Mouse (Mus musculus): Measurements from ENCODE around the gene Ppil2. TPM values are rescaled to one million over a fixed set of nuclear protein-coding genes. Genes with fewer than 3 reads are reported as not detected.

Gene Ppil2
- polyA plus RNA-seq, 1 experiment from 2014 or later, result 149 TPM

DNA sequence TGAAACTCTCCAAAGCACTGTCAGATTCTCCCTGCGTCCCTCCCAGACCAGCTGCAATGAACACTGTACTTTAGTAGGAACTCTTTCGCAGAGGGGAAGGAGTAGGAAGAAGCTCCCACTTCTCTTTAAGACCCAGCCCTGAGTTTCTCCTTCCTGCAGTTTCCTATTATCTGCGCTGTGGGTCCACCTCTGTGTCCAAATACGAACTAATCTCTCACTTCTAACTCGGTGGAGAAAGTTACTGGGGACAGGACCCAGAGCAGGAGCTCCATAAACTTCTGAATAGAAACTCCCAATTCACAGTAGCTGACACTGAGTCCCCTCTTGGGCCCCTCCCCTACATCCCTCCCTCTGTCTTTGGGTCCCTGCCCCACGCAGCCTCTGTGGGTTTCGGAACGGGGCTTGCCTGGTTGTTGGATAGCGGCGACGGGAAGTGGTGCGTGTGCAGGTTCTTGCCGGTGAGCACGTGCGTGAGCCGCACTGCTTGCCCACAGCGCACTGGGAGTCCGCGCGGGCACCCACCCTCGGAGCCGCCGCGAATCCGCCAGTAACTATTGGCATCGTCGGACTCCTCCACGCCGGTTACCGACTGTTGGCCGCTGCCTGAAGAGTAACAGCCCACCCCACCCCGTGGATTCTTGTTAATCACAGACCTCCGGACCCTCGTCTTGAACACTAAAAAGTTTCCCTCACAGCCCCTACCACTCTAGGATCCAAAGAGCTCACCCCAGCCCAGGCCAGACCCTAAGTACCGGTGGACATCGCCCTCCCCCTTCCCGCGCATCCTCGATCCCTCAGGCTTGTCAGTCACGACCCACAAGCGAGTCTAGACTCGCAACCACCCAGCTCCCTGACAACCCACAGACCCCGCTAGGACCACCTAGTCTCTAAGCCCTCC lies 20.4 kb upstream of the Ppil2 start:
- DNase-seq (ENCODE audit: low spot score), result no peak
- Histone ChIP-seq H3K27ac (replicated peaks) (peak overlapping the region; percentile 92), H3K27me3 (ENCODE audit: low read depth, poor library complexity, severe bottlenecking) (no peaks in the 10 kb centered on the region), H3K9me3 (replicated peaks) (no peaks in the 10 kb centered on the region), H3K36me3 (peaks cover 13% of the 10 kb centered on the region; the same call in 1 of the 2 replicates), H3K4me3 (peak overlapping the region; percentile 83), H3K4me1 (peaks cover 26% of the 10 kb centered on the region)
- 4% methylated on average over 43 of the region's 43 CpGs for WGBS

GRCm38 (mm10) chr16:17127292-17127691 lies 16.2 kb upstream of the Ppil2 start:
- Histone ChIP-seq H3K4me1 (peaks cover 46% of the 10 kb centered on the region), H3K9me3 (replicated peaks) (no peaks in the 10 kb centered on the region), H3K4me3 (no peak overlapping the region), H3K27me3 (ENCODE audit: low read depth, poor library complexity, severe bottlenecking) (no peaks in the 10 kb centered on the region), H3K27ac (replicated peaks) (no peak overlapping the region), H3K36me3 (peaks cover 25% of the 10 kb centered on the region)
- WGBS, result 89% methylated on average over 1 of the region's 1 CpGs
- peak; percentile 34 for DNase-seq (ENCODE audit: low spot score)

- H3K27ac ChIP-seq (replicated peaks), result peak within 1 kb of the TSS; percentile 93
- no peaks in the 10 kb centered on the region for H3K27me3 ChIP-seq (ENCODE audit: low read depth, poor library complexity, severe bottlenecking)
- peaks cover 43% of the 10 kb centered on the region for H3K4me1 ChIP-seq
- DNase-seq (ENCODE audit: low spot score), result peak; percentile 90
- WGBS, result under 1% methylated on average over 25 of the region's 25 CpGs
- H3K36me3 ChIP-seq, result peaks cover 41% of the 10 kb centered on the region
- peak within 1 kb of the TSS; percentile 72 for H3K4me3 ChIP-seq
- no peaks in the 10 kb centered on the region for H3K9me3 ChIP-seq (replicated peaks)
Measured at GRCm38 (mm10) chr16:17124871-17125520, 13.9 kb upstream of the Ppil2 start, which contains the start of gene 2610318N02Rik. Gene 2610318N02Rik, minus strand, starts transcription at chr16:17125167.

GRCm38 (mm10) chr16:17124119-17124870 lies 13.2 kb upstream of the Ppil2 start:
- peaks cover 43% of the 10 kb centered on the region for H3K4me1 ChIP-seq
- no peaks in the 10 kb centered on the region for H3K27me3 ChIP-seq (ENCODE audit: low read depth, poor library complexity, severe bottlenecking)
- H3K36me3 ChIP-seq, result peaks cover 42% of the 10 kb centered on the region
- peak overlapping the region; percentile 93 for H3K27ac ChIP-seq (replicated peaks)
- H3K9me3 ChIP-seq (replicated peaks), result no peaks in the 10 kb centered on the region
- under 1% methylated on average over 22 of the region's 22 CpGs for WGBS
- H3K4me3 ChIP-seq, result peak overlapping the region; percentile 72
- peak; percentile 88 for DNase-seq (ENCODE audit: low spot score)

DNA sequence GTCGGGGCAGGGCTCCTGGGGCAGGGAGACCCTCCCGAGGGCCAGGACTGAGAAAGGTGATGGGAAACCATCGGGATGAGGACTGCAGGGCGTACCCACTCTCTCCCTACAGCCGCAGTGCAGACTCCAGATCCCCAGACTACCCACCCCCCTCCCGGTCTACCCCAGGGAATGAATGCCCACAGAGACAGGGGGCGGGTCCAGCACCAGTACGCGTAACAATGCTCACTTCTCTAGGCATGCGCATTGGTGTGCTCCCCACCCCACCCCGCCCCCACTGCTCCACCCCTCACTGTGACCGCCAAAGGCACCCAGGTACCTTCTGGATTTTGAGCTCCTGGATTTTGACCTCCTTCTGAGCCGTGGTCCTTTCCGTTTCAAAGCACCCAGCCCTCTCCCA lies 10.5 kb upstream of the Ppil2 start:
- peaks cover 69% of the 10 kb centered on the region for H3K36me3 ChIP-seq
- 0 out of 2 replicates have a peak overlapping the region, but pooled peaks have one; percentile 33 for H3K27ac ChIP-seq (replicated peaks)
- H3K27me3 ChIP-seq (ENCODE audit: low read depth, poor library complexity, severe bottlenecking), result no peaks in the 10 kb centered on the region
- H3K4me3 ChIP-seq, result peak overlapping the region; percentile 35
- peak; percentile 18 for DNase-seq (ENCODE audit: low spot score)
- H3K9me3 ChIP-seq (replicated peaks), result no peaks in the 10 kb centered on the region
- H3K4me1 ChIP-seq, result peaks cover 43% of the 10 kb centered on the region
- 45% methylated on average over 14 of the region's 14 CpGs for WGBS

GRCm38 (mm10) chr16:17117309-17117799 lies 6.3 kb upstream of the Ppil2 start:
- no peak for DNase-seq (ENCODE audit: low spot score)
- 93% methylated on average over 5 of the region's 5 CpGs for WGBS
- no peaks in the 10 kb centered on the region for H3K9me3 ChIP-seq (replicated peaks)
- peaks cover 99% of the 10 kb centered on the region for H3K36me3 ChIP-seq
- H3K4me3 ChIP-seq, result no peak overlapping the region
- H3K27me3 ChIP-seq (ENCODE audit: low read depth, poor library complexity, severe bottlenecking), result no peaks in the 10 kb centered on the region
- no peak overlapping the region for H3K27ac ChIP-seq (replicated peaks)
- peaks cover 15% of the 10 kb centered on the region for H3K4me1 ChIP-seq

- peaks cover 93% of the 10 kb centered on the region for H3K36me3 ChIP-seq
- WGBS, result 93% methylated on average over 4 of the region's 4 CpGs
- H3K4me1 ChIP-seq, result peaks cover 2% of the 10 kb centered on the region
- no peaks in the 10 kb centered on the region for H3K27me3 ChIP-seq (ENCODE audit: low read depth, poor library complexity, severe bottlenecking)
- H3K9me3 ChIP-seq (replicated peaks), result no peaks in the 10 kb centered on the region
- no peak overlapping the region for H3K27ac ChIP-seq (replicated peaks)
- DNase-seq (ENCODE audit: low spot score), result no peak
- H3K4me3 ChIP-seq, result no peak overlapping the region
Measured at GRCm38 (mm10) chr16:17104600-17104999, 6.5 kb downstream of the Ppil2 start.

DNA sequence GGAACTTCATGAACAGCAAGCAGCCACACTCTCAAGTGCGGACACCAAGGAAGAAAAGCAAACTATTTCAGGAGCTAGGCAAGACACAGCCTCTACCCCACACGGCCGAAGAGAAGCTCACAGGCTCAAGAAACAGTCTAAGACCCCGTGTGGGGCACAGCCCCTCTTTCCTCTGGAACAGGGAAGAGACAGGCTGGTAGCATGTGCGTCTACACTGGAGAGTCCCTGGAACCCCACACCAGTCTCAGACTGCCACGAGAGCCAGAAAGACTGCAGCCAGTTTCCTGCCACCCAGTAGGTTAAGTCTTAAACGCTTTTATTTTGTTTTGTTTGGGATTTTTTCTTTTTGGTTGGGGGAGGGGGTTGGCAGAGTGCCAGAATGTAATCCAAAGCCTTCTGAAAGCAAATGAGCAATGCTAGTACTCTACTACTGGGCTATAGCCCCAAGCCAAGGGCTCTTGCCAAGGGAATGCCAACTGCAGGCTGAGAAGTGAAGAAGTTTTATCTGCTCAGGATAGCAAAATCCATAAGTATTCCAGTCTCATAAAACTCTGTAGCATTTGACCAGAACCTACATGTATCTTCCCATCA lies 8.3 kb downstream of the Ppil2 start:
- Histone ChIP-seq H3K27ac (replicated peaks) (no peak overlapping the region), H3K4me1 (no peaks in the 10 kb centered on the region), H3K27me3 (ENCODE audit: low read depth, poor library complexity, severe bottlenecking) (no peaks in the 10 kb centered on the region), H3K36me3 (peaks cover 97% of the 10 kb centered on the region), H3K4me3 (no peak overlapping the region), H3K9me3 (replicated peaks) (no peaks in the 10 kb centered on the region)
- DNase-seq (ENCODE audit: low spot score), result no peak
- 89% methylated on average over 7 of the region's 7 CpGs for WGBS

- Histone ChIP-seq H3K9me3 (replicated peaks) (no peaks in the 10 kb centered on the region), H3K36me3 (peaks cover 100% of the 10 kb centered on the region), H3K4me1 (no peaks in the 10 kb centered on the region), H3K27me3 (ENCODE audit: low read depth, poor library complexity, severe bottlenecking) (no peaks in the 10 kb centered on the region), H3K27ac (replicated peaks) (no peak overlapping the region), H3K4me3 (no peak overlapping the region)
- 98% methylated on average over 3 of the region's 3 CpGs for WGBS
- DNase-seq (ENCODE audit: low spot score), result no peak
Measured at GRCm38 (mm10) chr16:17096938-17097337, 14.1 kb downstream of the Ppil2 start.

DNA sequence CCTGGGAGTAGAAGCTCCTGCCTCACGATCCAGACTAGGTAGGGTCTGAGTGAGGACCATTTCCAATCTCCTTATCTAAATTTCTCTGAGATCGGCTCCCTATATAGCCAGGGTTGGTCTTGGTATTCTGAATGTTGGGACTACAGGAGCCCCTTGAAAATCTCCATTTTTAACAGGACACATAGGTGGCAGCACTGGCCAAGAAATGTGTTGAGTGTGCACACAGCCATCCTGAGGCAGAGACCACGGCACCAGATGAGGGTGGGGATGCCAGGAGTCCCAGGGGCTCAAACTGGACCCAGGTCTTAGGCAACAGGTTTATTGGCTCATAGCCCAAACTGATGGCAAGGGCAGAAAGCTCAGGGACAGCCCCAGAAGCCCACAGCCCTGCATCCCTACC lies 22.7 kb downstream of the Ppil2 start:
- Histone ChIP-seq H3K36me3 (peaks cover 100% of the 10 kb centered on the region), H3K4me1 (no peaks in the 10 kb centered on the region), H3K27me3 (ENCODE audit: low read depth, poor library complexity, severe bottlenecking) (no peaks in the 10 kb centered on the region), H3K27ac (replicated peaks) (no peak overlapping the region), H3K9me3 (replicated peaks) (no peaks in the 10 kb centered on the region), H3K4me3 (no peak overlapping the region)
- WGBS, result 81% methylated on average over 3 of the region's 3 CpGs
- DNase-seq (ENCODE audit: low spot score), result no peak

GRCm38 (mm10) chr16:17086669-17087193 lies 24.3 kb downstream of the Ppil2 start:
- 81% methylated on average over 13 of the region's 13 CpGs for WGBS
- Histone ChIP-seq H3K4me1 (no peaks in the 10 kb centered on the region), H3K9me3 (replicated peaks) (no peaks in the 10 kb centered on the region), H3K4me3 (no peak overlapping the region), H3K36me3 (peaks cover 100% of the 10 kb centered on the region), H3K27ac (replicated peaks) (no peak overlapping the region), H3K27me3 (ENCODE audit: low read depth, poor library complexity, severe bottlenecking) (no peaks in the 10 kb centered on the region)
- no peak for DNase-seq (ENCODE audit: low spot score)

DNA sequence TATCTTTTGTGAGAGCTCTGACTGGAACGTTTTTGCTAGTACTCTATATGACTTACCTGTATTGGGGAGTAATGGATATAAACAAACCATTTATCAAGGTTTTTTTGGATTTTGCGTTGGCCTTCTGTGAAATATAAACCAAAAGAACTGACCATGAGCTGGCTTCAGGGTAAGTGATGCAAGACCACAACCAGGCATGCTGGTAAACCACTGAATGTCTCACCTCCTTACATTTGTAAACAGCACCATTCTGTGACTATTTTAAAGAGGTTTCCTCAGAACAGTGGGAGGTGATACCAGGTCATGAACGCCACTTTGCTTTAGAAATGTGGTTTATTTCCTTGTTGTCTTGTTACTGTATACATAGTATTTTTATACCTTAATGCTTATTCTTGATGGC lies 24.8 kb downstream of the Ppil2 start:
- no peaks in the 10 kb centered on the region for H3K27me3 ChIP-seq (ENCODE audit: low read depth, poor library complexity, severe bottlenecking)
- 86% methylated on average over 3 of the region's 3 CpGs for WGBS
- no peak for DNase-seq (ENCODE audit: low spot score)
- no peak overlapping the region for H3K4me3 ChIP-seq
- no peak overlapping the region for H3K27ac ChIP-seq (replicated peaks)
- H3K9me3 ChIP-seq (replicated peaks), result no peaks in the 10 kb centered on the region
- H3K36me3 ChIP-seq, result peaks cover 100% of the 10 kb centered on the region
- H3K4me1 ChIP-seq, result no peaks in the 10 kb centered on the region
